Mouse (Mus musculus) liver, embryonic 14.5 days (tissue): ENCODE data around the gene Adh5. TPM values are rescaled to one million over a fixed set of nuclear protein-coding genes. Genes with fewer than 3 reads are reported as not detected.

Experiments used
- ATAC-seq: fragments of 200-750 bp; cut with Nextera tagmentation; 2 replicates; pipeline ENCODE4 v1.8.0; 2017; ENCODE audit warnings: moderate number of reproducible peaks, mild to moderate bottlenecking, moderate library complexity; ENCODE audit not compliant: insufficient read depth
- DNase-seq, 3 experiments: peaks; one replicate each; pipeline ENCODE4 v3.0.0-alpha.2; 2012 to 2013; ENCODE audit warnings: low read depth in 3 of 3, low spot score in 3 of 3
- H3K27ac ChIP-seq: fragments of 300-500 bp; sonication (generic); 2 replicates; pipeline ENCODE4 v1.5.1; 2014; ENCODE audit warnings: moderate library complexity, mild to moderate bottlenecking, control low read depth, inconsistent platforms
- H3K27me3 ChIP-seq: fragments of 300-500 bp; sonication (generic); 2 replicates; pipeline ENCODE4 v1.6.1; 2014; ENCODE audit warnings: mild to moderate bottlenecking, low read length, moderate library complexity; ENCODE audit not compliant: control insufficient read depth, insufficient read depth
- H3K36me3 ChIP-seq: fragments of 300-500 bp; sonication (generic); replicated peaks from 2 replicates; pipeline ENCODE4 v1.6.1; 2014; ENCODE audit warnings: low read depth; ENCODE audit not compliant: control insufficient read depth, insufficient read depth
- H3K4me1 ChIP-seq, 2 experiments: fragments of 200-500 bp in 1 of 2; fragments of 300-500 bp in 1 of 2; sonication (generic) in 1 of 2; replicated peaks; 2 replicates each; pipeline ENCODE4 v1.6.1; 2012 to 2014; ENCODE audit warnings: antibody characterized with exemption in 1 of 2, inconsistent platforms in 1 of 2, low read length in 1 of 2; ENCODE audit not compliant: control insufficient read depth in 2 of 2, insufficient read depth in 2 of 2
- H3K4me2 ChIP-seq: fragments of 300-500 bp; sonication (generic); 2 replicates; pipeline ENCODE4 v1.6.1; 2014; ENCODE audit warnings: low read depth, mild to moderate bottlenecking, control low read depth, moderate library complexity
- H3K4me3 ChIP-seq, 2 experiments: fragments of 200-500 bp in 1 of 2; fragments of 300-500 bp in 1 of 2; sonication (generic) in 1 of 2; 2 replicates each; pipeline ENCODE4 v1.5.1; 2012 to 2014; ENCODE audit warnings: low read depth in 2 of 2, low read length in 2 of 2, mild to moderate bottlenecking in 2 of 2, control low read depth in 1 of 2, inconsistent platforms in 1 of 2, moderate library complexity in 1 of 2; ENCODE audit not compliant: insufficient read depth in 1 of 2
- H3K9ac ChIP-seq: fragments of 300-500 bp; sonication (generic); replicated peaks from 2 replicates; pipeline ENCODE4 v1.6.1; 2014; ENCODE audit warnings: mild to moderate bottlenecking, control low read depth, moderate library complexity
- H3K9me3 ChIP-seq: fragments of 300-500 bp; sonication (generic); 2 replicates; pipeline ENCODE4 v1.6.1; 2016; ENCODE audit warnings: low read length, mixed read lengths; ENCODE audit not compliant: control insufficient read depth
- CTCF ChIP-seq: IDR thresholded peaks from 2 replicates; pipeline ENCODE4 v1.5.1; 2016; ENCODE audit warnings: antibody characterized with exemption, low read depth, control low read depth
- EP300 ChIP-seq: IDR thresholded peaks from 2 replicates; pipeline ENCODE4 v1.6.1; 2016; ENCODE audit warnings: antibody characterized with exemption, low read depth
- WGBS: fragments of 180-500 bp; shearing (Covaris S2); extraction: QIAGEN DNeasy Blood & Tissue Kit; methylation state at CpG from one replicate; pipeline ENCODE4 v1.1.7; 2014; ENCODE audit not compliant: insufficient replicate concordance; 5-methylcytosine and 5-hydroxymethylcytosine counted together
- polyA plus RNA-seq, 2 experiments: library from polyadenylated mRNA; depleted of rRNA in 1 of 2; stranded (reverse) in 1 of 2; unstranded in 1 of 2; fragments of >200 nt; fragmentation: Nextera tagmentation in 1 of 2; extraction: Ambion mirVana in 1 of 2; gene quantifications; 2 replicates each; pipeline versions ENCODE4 v1.2.1 to v1.2.3; 2012 to 2014

Gene Adh5
- polyA plus RNA-seq, 2 experiments: 38.9 to 92.6 TPM

GRCm38 (mm10) chr3:138423664-138424063 is 19.2 kb upstream of the Adh5 start:
- Histone ChIP-seq H3K9me3 (no peaks in the 10 kb centered on the region), H3K9ac (no peak overlapping the region), H3K4me1 (no peaks in the 10 kb centered on the region), H3K4me3 (no peak overlapping the region), H3K4me2 (no peak overlapping the region), H3K27me3 (no peaks in the 10 kb centered on the region), H3K27ac (no peak overlapping the region), H3K36me3 (no peaks in the 10 kb centered on the region)
- ATAC-seq (no peak), DNase-seq (no peak)
- TF ChIP-seq EP300: no peak
- TF ChIP-seq CTCF: no peak
- 30% methylated on average over 2 of the region's 2 CpGs for WGBS

- Histone ChIP-seq H3K27ac (no peak overlapping the region), H3K4me1 (no peaks in the 10 kb centered on the region), H3K9ac (no peak overlapping the region), H3K4me3 (no peak overlapping the region), H3K27me3 (no peaks in the 10 kb centered on the region), H3K4me2 (no peak overlapping the region), H3K36me3 (no peaks in the 10 kb centered on the region), H3K9me3 (no peaks in the 10 kb centered on the region)
- TF ChIP-seq EP300: no peak
- TF ChIP-seq CTCF: no peak
- WGBS: 47% methylated on average over 4 of the region's 4 CpGs
- DNase-seq (no peak), ATAC-seq (no peak)
These were observed 18.6 kb upstream of the Adh5 start for GRCm38 (mm10) chr3:138424247-138424646.

- 64% methylated on average over 6 of the region's 6 CpGs for WGBS
These were observed 12.4 kb upstream of the Adh5 start for GRCm38 (mm10) chr3:138430360-138430976.

GRCm38 (mm10) chr3:138431835-138432234 is 11.1 kb upstream of the Adh5 start:
- Histone ChIP-seq H3K27ac (no peak overlapping the region), H3K36me3 (no peaks in the 10 kb centered on the region), H3K4me2 (no peak overlapping the region), H3K4me1 (no peaks in the 10 kb centered on the region), H3K9ac (no peak overlapping the region), H3K9me3 (no peaks in the 10 kb centered on the region), H3K27me3 (no peaks in the 10 kb centered on the region), H3K4me3 (no peak overlapping the region)
- no peak for TF ChIP-seq EP300
- TF ChIP-seq CTCF: peak; percentile 23; the same call in 1 of the 2 replicates
- ATAC-seq (no peak), DNase-seq (peak in 1 of 3 experiments; percentile 10)
- 42% methylated on average over 2 of the region's 2 CpGs for WGBS

More at GRCm38 (mm10) chr3:138430360-138430976, 12.4 kb upstream of the Adh5 start:
- Histone ChIP-seq H3K27me3 (no peaks in the 10 kb centered on the region), H3K9me3 (no peaks in the 10 kb centered on the region), H3K4me2 (no peak overlapping the region), H3K4me1 (no peaks in the 10 kb centered on the region), H3K36me3 (no peaks in the 10 kb centered on the region), H3K9ac (no peak overlapping the region), H3K4me3 (no peak overlapping the region), H3K27ac (no peak overlapping the region)
- TF ChIP-seq EP300: no peak
- TF ChIP-seq CTCF: no peak
- no peak for ATAC-seq
- no peak for DNase-seq

GRCm38 (mm10) chr3:138438716-138439115 is 4.2 kb upstream of the Adh5 start:
- TF ChIP-seq EP300 (no peak), CTCF (no peak)
- 54% methylated on average over 3 of the region's 3 CpGs for WGBS

More at GRCm38 (mm10) chr3:138438716-138439115, 4.2 kb upstream of the Adh5 start:
- no peak for DNase-seq
- no peak for ATAC-seq
- H3K27me3 ChIP-seq: no peaks in the 10 kb centered on the region
- H3K9ac ChIP-seq: no peak overlapping the region
- H3K9me3 ChIP-seq: no peaks in the 10 kb centered on the region
- no peak overlapping the region for H3K27ac ChIP-seq
- H3K4me1 ChIP-seq: peaks cover under 1 to 4% of the 10 kb centered on the region in 2 experiments; a peak in 3 of 4 replicates
- no peak overlapping the region for H3K4me3 ChIP-seq
- H3K36me3 ChIP-seq: no peaks in the 10 kb centered on the region
- no peak overlapping the region for H3K4me2 ChIP-seq
